Mouse (Mus musculus) cerebellum, postnatal 36 days (tissue): ENCODE data around the gene Wnt9a.
"Not testable (repeated sequence)": the region's sequence is repeated elsewhere in the genome, so short reads cannot be mapped to it uniquely, and the experiment has no call there.

ENCODE experiments used
- DNase-seq, 2 experiments: peaks; one replicate each; pipeline ENCODE4 v3.0.0; 2021 to 2022; ENCODE audit warnings: mixed read lengths in 2 of 2

Gene Wnt9a

GRCm38 (mm10) chr11:59306461-59307421 lies at the start of gene Wnt9a:
TSS of gene Wnt9a (plus strand) at chr11:59306928.
- peak; percentile 31 to 35 for DNase-seq

GRCm38 (mm10) chr11:59259647-59260046 lies 47.1 kb upstream of the Wnt9a start:
- no peak for DNase-seq

- DNase-seq: no peak
These were observed 45.8 kb upstream of the Wnt9a start for GRCm38 (mm10) chr11:59260706-59261493.

GRCm38 (mm10) chr11:59262308-59262707 lies 44.4 kb upstream of the Wnt9a start:
- DNase-seq: no peak

- no peak for DNase-seq
These were observed 42.7 kb upstream of the Wnt9a start for GRCm38 (mm10) chr11:59263870-59264563.

GRCm38 (mm10) chr11:59264593-59264992 lies 42.1 kb upstream of the Wnt9a start:
- DNase-seq: no peak

- no peak for DNase-seq
These were observed 41.4 kb upstream of the Wnt9a start for GRCm38 (mm10) chr11:59265154-59265813.

- no peak for DNase-seq
These were observed 40.0 kb upstream of the Wnt9a start for GRCm38 (mm10) chr11:59266727-59267126.

- DNase-seq: no peak
These were observed 32.5 kb upstream of the Wnt9a start for GRCm38 (mm10) chr11:59274184-59274583.

GRCm38 (mm10) chr11:59276877-59277276 lies 29.9 kb upstream of the Wnt9a start:
- DNase-seq: no peak

- DNase-seq: no peak
These were observed 28.7 kb upstream of the Wnt9a start for GRCm38 (mm10) chr11:59278047-59278446.

GRCm38 (mm10) chr11:59282111-59282510 lies 24.6 kb upstream of the Wnt9a start:
- no peak for DNase-seq

- peak; percentile 81 to 90 for DNase-seq
These were observed 23.8 kb upstream of the Wnt9a start for GRCm38 (mm10) chr11:59282933-59283332.

GRCm38 (mm10) chr11:59284146-59284545 lies 22.6 kb upstream of the Wnt9a start:
- peak; percentile 38 to 47 for DNase-seq

GRCm38 (mm10) chr11:59289706-59290105 lies 17.0 kb upstream of the Wnt9a start:
- no peak for DNase-seq

GRCm38 (mm10) chr11:59290702-59291303 lies 15.9 kb upstream of the Wnt9a start, which contains the start of gene Wnt3a:
TSS of gene Wnt3a (minus strand) at chr11:59290752.
- DNase-seq: no peak

GRCm38 (mm10) chr11:59293616-59294015 lies 13.1 kb upstream of the Wnt9a start:
- DNase-seq: peak; percentile 51 to 65

- peak; percentile 47 to 61 for DNase-seq
These were observed 8.8 kb upstream of the Wnt9a start for GRCm38 (mm10) chr11:59297941-59298340.

GRCm38 (mm10) chr11:59300185-59300584 lies 6.5 kb upstream of the Wnt9a start:
- no peak for DNase-seq

GRCm38 (mm10) chr11:59301053-59301452 lies 5.7 kb upstream of the Wnt9a start:
- not testable (repeated sequence) for DNase-seq

GRCm38 (mm10) chr11:59302700-59303569 lies 3.8 kb upstream of the Wnt9a start:
- DNase-seq: peak; percentile 88 to 92
